Mouse (Mus musculus) embryonic stem cell, embryonic (primary cell): ENCODE data around the gene Gm10964.

ENCODE experiments used
- CTCF ChIA-PET, 4 experiments: fragments of 300-600 bp in 2 of 4; fragments of 350-600 bp in 2 of 4; sonication (Branson Sonifier 250); formaldehyde crosslinking; loops; one replicate each; lab custom pipeline; 2022; ENCODE audit warnings: inconsistent platforms in 2 of 4; lab: Charles Lee
- POLR2A ChIA-PET, 4 experiments: fragments of 300-600 bp in 2 of 4; fragments of 350-600 bp in 2 of 4; sonication (Branson Sonifier 250); formaldehyde crosslinking; loops; one replicate each; lab custom pipeline; 2022; ENCODE audit warnings: antibody characterized with exemption in 4 of 4, inconsistent platforms in 1 of 4; lab: Charles Lee

Gm10964 gene

DNA sequence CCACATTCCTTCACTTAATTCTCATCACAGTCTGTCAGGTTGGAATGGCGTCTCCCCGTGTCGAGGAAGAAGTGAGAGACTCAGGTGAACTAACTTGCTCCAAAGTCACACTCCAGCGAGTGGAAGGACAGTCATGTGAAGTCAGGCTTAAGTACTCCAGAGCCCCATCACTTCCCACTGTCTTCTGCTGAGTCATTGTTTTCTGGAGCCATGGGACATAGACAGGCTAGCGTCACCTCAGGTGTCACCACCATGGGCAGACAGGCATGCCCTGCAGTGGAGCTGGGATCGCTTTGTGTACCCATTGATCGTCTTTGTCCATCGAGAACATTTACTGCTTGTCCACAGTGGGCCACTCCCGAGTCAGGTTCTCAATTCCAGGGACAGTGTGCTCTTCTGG, 9.3 kb upstream of the Gm10964 start:
- ChIA-PET POLR2A (interaction anchor here in 2 of 4 experiments (1.1 to 1.6 kb wide), 2 partner anchors 8 to 9 kb away, joined by 4 read pairs; partner anchors contain the start of gene Olfml3 (in 2 of the 2)), CTCF (interaction anchor here in 1 of 4 experiments (0.6 kb wide), 1 partner anchor 370 kb away, joined by 3 read pairs; no protein-coding TSS in a partner anchor)

DNA sequence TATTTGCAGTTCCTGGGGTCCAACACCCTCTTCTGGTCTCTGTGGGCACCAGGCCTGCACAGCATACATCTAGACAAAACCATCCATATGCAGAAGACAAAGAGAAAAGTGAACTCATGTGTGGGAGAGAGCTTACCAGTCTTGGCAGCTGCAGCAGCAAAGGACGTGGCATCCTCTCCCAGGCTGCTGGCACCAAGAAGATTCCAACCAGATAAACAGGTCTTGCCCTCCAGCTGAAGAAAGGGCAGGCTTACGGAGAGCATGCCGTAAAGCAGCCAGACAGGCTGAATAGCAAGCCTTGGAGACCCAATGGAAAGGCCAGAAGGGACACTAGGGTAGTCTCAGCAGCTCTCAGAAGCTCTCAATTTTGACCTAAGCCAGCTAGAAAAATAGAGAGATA, 7.0 kb upstream of the Gm10964 start:
- ChIA-PET CTCF (no interaction called here), POLR2A (interaction anchor here in 1 of 4 experiments (1.1 kb wide), 1 partner anchor 12 kb away, joined by 3 read pairs; no protein-coding TSS in a partner anchor)

DNA sequence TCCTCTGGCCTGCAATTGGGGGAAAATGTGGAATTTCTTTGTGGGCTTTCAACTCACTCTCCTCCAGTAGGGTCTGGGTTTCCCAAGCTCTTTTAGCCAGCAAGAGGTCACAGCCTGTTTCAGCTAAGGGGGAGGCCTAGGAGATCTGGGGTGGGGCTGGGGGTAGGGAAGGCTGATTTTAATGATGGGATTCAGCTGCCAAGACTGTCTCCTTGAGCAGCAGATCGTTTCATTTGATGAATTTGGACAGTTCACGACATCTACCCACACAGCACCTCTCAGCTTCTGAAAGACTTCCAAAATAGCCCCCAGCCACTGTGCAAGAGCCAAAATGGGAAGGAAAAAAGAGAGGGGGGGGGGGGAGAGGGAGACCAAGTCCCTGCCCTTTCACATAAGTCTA, 6.0 kb upstream of the Gm10964 start:
- ChIA-PET POLR2A (interaction anchor here in 1 of 4 experiments (0.6 to 1.1 kb wide), 4 partner anchors 11 to 198 kb away, joined by 3 to 4 read pairs (median 3); no protein-coding TSS in a partner anchor), CTCF (interaction anchor here in 2 of 4 experiments (0.6 to 0.7 kb wide), 2 partner anchors 192 kb away, joined by 3 to 4 read pairs; no protein-coding TSS in a partner anchor)

- CTCF ChIA-PET = interaction anchor here in 2 of 4 experiments (0.7 to 1.4 kb wide), 3 partner anchors 193 to 351 kb away, joined by 3 to 5 read pairs (median 4); no protein-coding TSS in a partner anchor
Observed at GRCm38 (mm10) chr3:103733799-103734695, 5.1 kb upstream of the Gm10964 start.

GRCm38 (mm10) chr3:103734696-103735519, 4.3 kb upstream of the Gm10964 start:
- CTCF ChIA-PET = interaction anchor here in 3 of 4 experiments (1.1 to 1.4 kb wide), 3 partner anchors 194 to 352 kb away, joined by 3 to 5 read pairs (median 4); no protein-coding TSS in a partner anchor
- POLR2A ChIA-PET = interaction anchor here in 2 of 4 experiments (0.8 to 1.4 kb wide), 4 partner anchors 11 to 92 kb away, joined by 3 read pairs; no protein-coding TSS in a partner anchor

More at GRCm38 (mm10) chr3:103733799-103734695, 5.1 kb upstream of the Gm10964 start:
- POLR2A ChIA-PET = interaction anchor here in 1 of 4 experiments (0.8 to 1.4 kb wide), 3 partner anchors 12 to 91 kb away, joined by 3 to 4 read pairs (median 3); no protein-coding TSS in a partner anchor

GRCm38 (mm10) chr3:103735776-103736600, 3.2 kb upstream of the Gm10964 start:
- CTCF ChIA-PET = interaction anchor here in 2 of 4 experiments (0.6 to 1.4 kb wide), 4 partner anchors 17 to 353 kb away, joined by 3 to 11 read pairs (median 4); no protein-coding TSS in a partner anchor
- POLR2A ChIA-PET = interaction anchor here in 2 of 4 experiments (0.6 to 0.9 kb wide), 5 partner anchors 13 to 208 kb away, joined by 3 to 4 read pairs (median 3); no protein-coding TSS in a partner anchor

DNA sequence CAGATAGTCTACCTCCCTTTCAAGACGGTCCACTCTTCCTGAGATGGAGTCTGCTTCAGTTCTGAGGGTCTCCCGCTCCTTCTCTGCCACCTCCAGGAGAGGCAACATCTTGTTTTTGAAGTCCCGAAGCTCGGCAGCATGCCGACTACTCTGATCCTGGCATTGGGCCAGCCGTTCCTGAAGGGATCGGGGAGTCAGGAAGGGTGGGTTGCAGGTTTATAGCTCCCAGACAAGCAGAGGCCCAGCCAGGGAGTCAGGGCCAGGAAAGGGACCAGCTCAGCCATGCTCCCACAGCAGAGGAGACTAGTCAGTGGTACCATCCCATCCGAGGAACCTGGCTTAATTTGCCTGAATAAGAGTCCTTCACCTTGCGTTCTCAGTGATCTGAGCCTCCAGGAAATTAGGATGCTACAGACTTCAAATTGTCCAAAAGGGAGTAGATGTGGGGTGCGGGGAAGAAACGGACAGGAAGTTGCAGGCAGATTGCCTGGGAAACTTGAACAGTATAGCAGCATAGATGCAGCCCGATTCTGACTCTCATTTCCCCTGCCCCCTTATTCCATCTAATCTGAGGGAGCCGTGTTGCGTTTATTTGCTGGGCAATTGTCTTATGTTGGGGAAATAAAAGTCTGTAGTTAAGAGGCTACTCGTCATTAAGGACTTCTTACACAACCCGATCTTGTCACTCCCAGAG, 2.0 kb upstream of the Gm10964 start:
- POLR2A ChIA-PET = interaction anchor here in 3 of 4 experiments (0.6 to 2.3 kb wide), 13 partner anchors 16 to 641 kb away, joined by 3 to 5 read pairs (median 3); no protein-coding TSS in a partner anchor
- CTCF ChIA-PET = interaction anchor here (0.5 to 2.5 kb wide), 44 partner anchors 15 to 1533 kb away, joined by 3 to 22 read pairs (median 4); partner anchors contain the start of genes Ap4b1 (in 1 of the 4), Dclre1b (in 1 of the 4) and Gm43064 (in 1 of the 4)

DNA sequence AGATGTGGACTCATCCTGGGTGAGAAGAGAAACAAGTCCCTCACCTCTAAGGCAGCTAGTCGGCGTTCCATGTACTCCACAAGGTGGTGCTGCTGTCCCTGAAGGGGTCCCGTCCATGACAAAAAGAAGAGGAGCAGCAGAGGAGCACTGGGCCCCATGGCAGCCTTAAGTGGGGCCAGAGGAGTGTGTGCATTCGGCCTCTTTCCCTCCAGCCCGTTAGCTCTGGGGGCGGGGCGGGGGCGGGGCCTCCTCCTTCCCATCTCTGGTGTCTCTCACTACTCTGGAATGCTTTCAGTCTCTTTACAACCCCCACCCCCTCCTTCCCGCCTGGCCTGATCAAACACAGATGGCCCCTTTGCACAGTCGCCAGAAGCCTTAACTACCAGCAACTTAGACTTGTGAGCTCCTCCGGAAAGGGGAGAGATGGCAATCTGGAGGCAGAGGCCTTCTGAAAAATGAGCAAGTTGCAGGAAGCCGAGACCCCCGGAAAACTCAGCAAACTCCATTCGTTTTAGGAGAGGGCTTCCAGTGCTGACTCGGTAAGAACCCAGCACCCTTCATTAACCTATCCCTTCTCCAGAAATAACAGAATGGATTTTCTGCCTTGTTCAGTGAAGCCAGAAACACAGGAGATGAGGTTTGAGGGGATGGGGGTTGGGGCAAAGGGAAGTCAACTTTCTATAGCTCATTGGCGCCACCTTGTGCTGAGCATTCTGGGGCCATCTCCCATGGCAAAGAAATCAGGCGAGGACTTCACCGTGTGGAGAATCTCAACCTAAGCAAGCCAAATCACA, 1.2 kb upstream of the Gm10964 start, which contains the start of gene Olfml3:
TSS of gene Olfml3 (minus strand) at position 224 of the 794 bp plus-strand sequence.
- ChIA-PET POLR2A (interaction anchor here in 3 of 4 experiments (0.6 to 2.3 kb wide), 21 partner anchors 8 to 640 kb away, joined by 3 to 6 read pairs (median 3); partner anchors contain the start of gene Rsbn1 (in 1 of the 3)), CTCF (interaction anchor here (0.5 to 2.6 kb wide), 67 partner anchors 10 to 1534 kb away, joined by 3 to 22 read pairs (median 4); partner anchors contain the start of genes Ap4b1 (in 1 of the 4), Dclre1b (in 1 of the 4), Gm43064 (in 1 of the 4) and Magi3 (in 1 of the 4))

- ChIA-PET CTCF (interaction anchor here in 1 of 4 experiments (2.6 kb wide), 1 partner anchor 116 kb away, joined by 8 read pairs; no protein-coding TSS in a partner anchor), POLR2A (interaction anchor here in 1 of 4 experiments (0.7 kb wide), 1 partner anchor 133 kb away, joined by 3 read pairs; no protein-coding TSS in a partner anchor)
Observed at GRCm38 (mm10) chr3:103740342-103740741, 1.2 kb downstream of the Gm10964 start.

DNA sequence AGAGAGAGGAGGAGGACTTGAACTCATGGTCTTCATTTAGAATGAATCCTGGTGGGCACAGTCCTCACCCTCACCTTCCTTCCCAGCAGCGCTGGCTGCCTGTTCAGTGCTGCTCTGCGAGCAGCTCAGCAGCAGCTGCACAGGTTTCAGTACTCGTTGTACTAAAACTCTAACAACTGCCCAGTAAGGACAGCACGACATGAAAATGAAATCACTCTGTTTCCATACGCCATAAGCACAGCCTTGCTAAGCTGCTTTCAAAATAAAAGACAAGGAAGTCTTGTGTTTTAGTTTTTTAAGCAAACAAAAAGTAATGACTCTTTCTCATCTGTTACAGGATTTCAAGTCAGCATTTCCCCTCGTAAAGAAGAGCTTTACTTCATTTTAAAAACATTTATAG, 4.0 kb downstream of the Gm10964 start:
- POLR2A ChIA-PET = interaction anchor here in 1 of 4 experiments (1.1 kb wide), 1 partner anchor 10 kb away, joined by 4 read pairs; no protein-coding TSS in a partner anchor
- CTCF ChIA-PET = interaction anchor here in 2 of 4 experiments (0.6 to 1.3 kb wide), 3 partner anchors 311 to 447 kb away, joined by 3 to 11 read pairs (median 3); no protein-coding TSS in a partner anchor

GRCm38 (mm10) chr3:103745001-103745770, 6.0 kb downstream of the Gm10964 start:
- ChIA-PET POLR2A (interaction anchor here in 2 of 4 experiments (0.6 to 1.2 kb wide), 3 partner anchors 13 to 341 kb away, joined by 3 to 5 read pairs (median 4); no protein-coding TSS in a partner anchor), CTCF (interaction anchor here in 2 of 4 experiments (0.6 to 1.1 kb wide), 2 partner anchors 11 to 305 kb away, joined by 4 read pairs; no protein-coding TSS in a partner anchor)

GRCm38 (mm10) chr3:103746711-103747110, 7.5 kb downstream of the Gm10964 start:
- POLR2A ChIA-PET = interaction anchor here in 1 of 4 experiments (1.4 kb wide), 1 partner anchor 12 kb away, joined by 3 read pairs; no protein-coding TSS in a partner anchor

DNA sequence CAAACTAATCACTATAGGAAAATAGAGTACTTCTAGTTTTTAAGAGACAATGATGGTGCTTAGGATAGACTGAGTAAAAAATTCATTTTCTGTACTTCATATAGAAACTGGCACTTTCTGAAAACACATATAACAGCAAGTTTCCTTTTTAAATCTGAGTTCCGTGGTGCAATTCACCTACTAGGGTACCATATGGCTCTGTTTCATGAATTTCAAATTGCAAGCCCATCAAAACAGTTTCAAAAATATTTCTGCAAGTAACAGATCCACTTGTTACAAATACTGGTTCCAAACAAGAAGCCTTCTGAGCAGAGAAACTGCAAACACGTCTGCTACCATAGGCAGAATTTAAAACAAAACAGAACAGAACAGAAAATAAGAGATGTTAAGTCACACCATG, 12.4 kb downstream of the Gm10964 start:
- ChIA-PET POLR2A (interaction anchor here in 2 of 4 experiments (1.2 to 1.6 kb wide), 2 partner anchors 9 to 13 kb away, joined by 3 to 5 read pairs; no protein-coding TSS in a partner anchor), CTCF (interaction anchor here in 1 of 4 experiments (0.6 kb wide), 1 partner anchor 323 kb away, joined by 3 read pairs; no protein-coding TSS in a partner anchor)

More at GRCm38 (mm10) chr3:103746711-103747110, 7.5 kb downstream of the Gm10964 start:
- CTCF ChIA-PET = no interaction called here

GRCm38 (mm10) chr3:103755351-103755750, 16.2 kb downstream of the Gm10964 start:
- ChIA-PET CTCF (no interaction called here), POLR2A (interaction anchor here in 1 of 4 experiments (0.6 to 1.5 kb wide), 5 partner anchors 9 to 159 kb away, joined by 3 to 4 read pairs (median 4); partner anchors contain the start of gene Rsbn1)
